Mouse (Mus musculus) left cerebral cortex, adult 2 months (tissue): ENCODE data around the gene Usp12. TPM values are rescaled to one million over a fixed set of nuclear protein-coding genes. Genes with fewer than 3 reads are reported as not detected.

Experiments
- DNase-seq, 2 experiments: peaks; one replicate each; pipeline ENCODE4 v3.0.0; 2021 to 2022; ENCODE audit warnings: low spot score in 2 of 2, mixed read lengths in 1 of 2; ENCODE audit errors: extremely low spot score in 1 of 2
- H3K27ac ChIP-seq: fragments of 200-600 bp; 2 replicates; pipeline ENCODE4 v1.8.1; 2022
- H3K4me3 ChIP-seq: fragments of 200-600 bp; 2 replicates; pipeline ENCODE4 v1.8.1; 2022
- CTCF ChIP-seq: fragments of 200-600 bp; IDR thresholded peaks from 2 replicates; pipeline ENCODE4 v1.8.1; 2022; ENCODE audit warnings: antibody characterized with exemption, mild to moderate bottlenecking, moderate library complexity
- intact Hi-C: fragments of 180-260 bp; cut with DNase I; formaldehyde crosslinking; loops from one replicate; pipeline ENCODE4 v1.15.1; 2025
- total RNA-seq, 2 experiments: library from RNA; stranded (reverse); gene quantifications; 2 replicates each; pipeline ENCODE4 v1.2.3; 2021

The Usp12 gene
- total RNA-seq, 2 experiments from 2014 or later: 56.0 to 56.7 TPM

GRCm38 (mm10) chr5:146705815-146706408 is 88.9 kb downstream of the Usp12 start:
- intact Hi-C loops: loop anchor here (1.0 to 10.0 kb wide), 4 partner anchors 139 to 613 kb away; partner anchors contain the start of gene Rasl11a
- TF ChIP-seq CTCF: peak; percentile 93
- Histone ChIP-seq H3K4me3 (no peak overlapping the region; the same call in 1 of the 2 replicates), H3K27ac (no peak overlapping the region)
- peak; percentile 80 to 92 for DNase-seq

GRCm38 (mm10) chr5:146705411-146705810 is 89.4 kb downstream of the Usp12 start:
- Histone ChIP-seq H3K4me3 (no peak overlapping the region), H3K27ac (no peak overlapping the region)
- DNase-seq: no peak
- no peak for TF ChIP-seq CTCF
- intact Hi-C loops: loop anchor here (2.0 to 10.0 kb wide), 2 partner anchors 519 to 613 kb away; no protein-coding TSS in a partner anchor

- intact Hi-C loops: loop anchor here (2.0 to 10.0 kb wide), 2 partner anchors 521 to 615 kb away; no protein-coding TSS in a partner anchor
- DNase-seq: no peak
- TF ChIP-seq CTCF: peak; percentile 26
These were observed 90.6 kb downstream of the Usp12 start for GRCm38 (mm10) chr5:146704241-146704640.

GRCm38 (mm10) chr5:146703710-146704121 is 91.1 kb downstream of the Usp12 start:
- Histone ChIP-seq H3K4me3 (no peak overlapping the region), H3K27ac (no peak overlapping the region)
- no peak for DNase-seq
- intact Hi-C loops: loop anchor here (2.0 to 10.0 kb wide), 2 partner anchors 521 to 615 kb away; no protein-coding TSS in a partner anchor
- TF ChIP-seq CTCF: no peak

More at GRCm38 (mm10) chr5:146704241-146704640, 90.6 kb downstream of the Usp12 start:
- Histone ChIP-seq H3K27ac (no peak overlapping the region), H3K4me3 (no peak overlapping the region)

- no peak overlapping the region for H3K27ac ChIP-seq
- intact Hi-C loops: loop anchor here (10.0 kb wide), 1 partner anchor 525 kb away; no protein-coding TSS in a partner anchor
- no peak for TF ChIP-seq CTCF
These were observed 94.7 kb downstream of the Usp12 start for GRCm38 (mm10) chr5:146700099-146700498.

GRCm38 (mm10) chr5:146699433-146700019 is 95.3 kb downstream of the Usp12 start:
- H3K4me3 ChIP-seq: no peak overlapping the region
- intact Hi-C loops: loop anchor here (10.0 kb wide), 1 partner anchor 525 kb away; no protein-coding TSS in a partner anchor
- TF ChIP-seq CTCF: no peak
- DNase-seq: no peak
- no peak overlapping the region for H3K27ac ChIP-seq

More at GRCm38 (mm10) chr5:146700099-146700498, 94.7 kb downstream of the Usp12 start:
- no peak for DNase-seq
- H3K4me3 ChIP-seq: no peak overlapping the region

GRCm38 (mm10) chr5:146695543-146695942 is 99.3 kb downstream of the Usp12 start:
- intact Hi-C loops: no loop called here
- DNase-seq: no peak
- no peak for TF ChIP-seq CTCF
- Histone ChIP-seq H3K27ac (no peak overlapping the region), H3K4me3 (no peak overlapping the region)

- TF ChIP-seq CTCF: no peak
- H3K27ac ChIP-seq: no peak overlapping the region
- no peak for DNase-seq
- intact Hi-C loops: no loop called here
- H3K4me3 ChIP-seq: no peak overlapping the region
These were observed 101.8 kb downstream of the Usp12 start for GRCm38 (mm10) chr5:146692976-146693361.

GRCm38 (mm10) chr5:146692361-146692975 is 102.3 kb downstream of the Usp12 start:
- H3K27ac ChIP-seq: no peak overlapping the region
- DNase-seq: peak in 1 of 2 experiments; percentile 21
- H3K4me3 ChIP-seq: no peak overlapping the region
- no peak for TF ChIP-seq CTCF
- intact Hi-C loops: no loop called here

GRCm38 (mm10) chr5:146691745-146692144 is 103.1 kb downstream of the Usp12 start:
- intact Hi-C loops: no loop called here
- H3K4me3 ChIP-seq: no peak overlapping the region
- no peak; the same call in 1 of the 2 replicates for TF ChIP-seq CTCF
- DNase-seq: no peak
- no peak overlapping the region for H3K27ac ChIP-seq

GRCm38 (mm10) chr5:146687541-146688313 is 107.1 kb downstream of the Usp12 start:
- TF ChIP-seq CTCF: no peak
- intact Hi-C loops: no loop called here
- Histone ChIP-seq H3K27ac (no peak overlapping the region), H3K4me3 (no peak overlapping the region)
- no peak for DNase-seq
